Comparison of ENCODE assay signal across 31 mouse cellular contexts in the genomic region with DNA sequence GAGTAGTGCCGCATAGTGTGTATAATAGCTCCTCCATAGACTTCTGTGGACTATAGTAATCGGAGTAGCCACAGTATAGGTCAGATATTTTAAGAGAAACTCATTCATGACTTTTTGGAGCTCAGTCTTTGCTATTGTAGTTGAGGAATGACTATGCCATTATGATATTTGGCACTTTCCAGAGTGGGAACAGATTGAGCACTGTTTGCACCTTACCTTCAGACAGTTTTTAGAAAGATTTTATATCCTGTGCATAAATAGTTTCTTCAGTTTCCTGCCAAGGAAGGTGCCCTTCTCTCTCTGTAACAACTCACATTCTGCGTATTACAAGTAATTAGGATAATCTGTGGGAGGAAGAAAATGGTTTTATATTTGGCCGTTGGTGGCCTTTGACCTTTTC.
"Had no signal": no experiment of that assay in that cellular context is flagged by ENCODE, and none has a peak within 500 bp of the region (broad histone marks: within the 10 kb centered on the region; RNA-seq: fewer than 3 reads in every experiment).

No protein-coding gene starts in this region.

- H3K4me3 ChIP-seq: limb, embryonic 10.5 days; limb, embryonic 12.5 days; limb, embryonic 13.5 days; limb, embryonic 15.5 days; liver, embryonic 12.5 days; liver, embryonic 13.5 days; liver, embryonic 15.5 days; lung, embryonic 15.5 days; megakaryocyte, embryonic 14.5 days; midbrain, embryonic 10.5 days; midbrain, embryonic 12.5 days; midbrain, embryonic 13.5 days; midbrain, embryonic 15.5 days; myocyte had no signal

- H3K9ac ChIP-seq: limb, embryonic 12.5 days; limb, embryonic 13.5 days; limb, embryonic 15.5 days; liver, embryonic 12.5 days; liver, embryonic 13.5 days; liver, embryonic 14.5 days; liver, embryonic 15.5 days; liver, postnatal 0 days; lung, embryonic 14.5 days; lung, embryonic 15.5 days; midbrain, embryonic 12.5 days; midbrain, embryonic 13.5 days; midbrain, embryonic 15.5 days had no signal

- H3K27me3 ChIP-seq: limb, embryonic 12.5 days; limb, embryonic 13.5 days; limb, embryonic 15.5 days; liver, embryonic 12.5 days; liver, embryonic 13.5 days; liver, embryonic 15.5 days; lung, embryonic 15.5 days; megakaryocyte, embryonic 14.5 days; midbrain, embryonic 12.5 days; midbrain, embryonic 13.5 days; midbrain, embryonic 15.5 days had no signal

- H3K4me1 ChIP-seq: limb, embryonic 10.5 days; limb, embryonic 12.5 days; limb, embryonic 13.5 days; limb, embryonic 15.5 days; liver, embryonic 12.5 days; liver, embryonic 13.5 days; liver, embryonic 15.5 days; lung, embryonic 15.5 days; megakaryocyte, embryonic 14.5 days; midbrain, embryonic 10.5 days; midbrain, embryonic 12.5 days; midbrain, embryonic 13.5 days; midbrain, embryonic 15.5 days had no signal

- H3K36me3 ChIP-seq: limb, embryonic 10.5 days; limb, embryonic 12.5 days; limb, embryonic 13.5 days; limb, embryonic 15.5 days; liver, embryonic 12.5 days; liver, embryonic 13.5 days; liver, embryonic 15.5 days; lung, embryonic 15.5 days; midbrain, embryonic 10.5 days; midbrain, embryonic 12.5 days; midbrain, embryonic 13.5 days; midbrain, embryonic 15.5 days had no signal

- H3K4me2 ChIP-seq: limb, embryonic 12.5 days; limb, embryonic 13.5 days; limb, embryonic 15.5 days; liver, embryonic 11.5 days; liver, embryonic 12.5 days; liver, embryonic 13.5 days; liver, embryonic 15.5 days; lung, embryonic 14.5 days; lung, embryonic 15.5 days; midbrain, embryonic 11.5 days; midbrain, embryonic 12.5 days; midbrain, embryonic 13.5 days; midbrain, embryonic 15.5 days had no signal

- H3K27ac ChIP-seq: limb, embryonic 10.5 days; limb, embryonic 12.5 days; limb, embryonic 13.5 days; limb, embryonic 15.5 days; liver, embryonic 12.5 days; liver, embryonic 13.5 days; liver, embryonic 14.5 days; liver, embryonic 15.5 days; lung, embryonic 15.5 days; macrophage; midbrain, embryonic 10.5 days; midbrain, embryonic 12.5 days; midbrain, embryonic 13.5 days; midbrain, embryonic 15.5 days had no signal

- DNase-seq: left cerebral cortex, postnatal 4 days; liver; liver, embryonic 13.5 days; liver, postnatal 0 days; lung, adult 18-20 months; lung, adult 2 months; lung, embryonic 14.5 days; lung, postnatal 10 days; lung, postnatal 14 days; lung, postnatal 36 days; lung, postnatal 4 days; midbrain, embryonic 14.5 days had no signal

- ATAC-seq: liver, embryonic 12.5 days; liver, postnatal 0 days; lung, postnatal 0 days; midbrain, embryonic 13.5 days; midbrain, embryonic 15.5 days; midbrain, embryonic 16.5 days had no signal

- H3K9me3 ChIP-seq: limb, embryonic 10.5 days; limb, embryonic 12.5 days; limb, embryonic 13.5 days; limb, embryonic 15.5 days; liver, embryonic 12.5 days; liver, embryonic 13.5 days; liver, embryonic 15.5 days; lung, embryonic 15.5 days; megakaryocyte, embryonic 14.5 days; midbrain, embryonic 10.5 days; midbrain, embryonic 12.5 days; midbrain, embryonic 13.5 days; midbrain, embryonic 15.5 days had no signal
